Mouse (Mus musculus) intestine, embryonic 16.5 days (tissue): ENCODE results near the gene Tcf25. TPM values are rescaled to one million over a fixed set of nuclear protein-coding genes. Genes with fewer than 3 reads are reported as not detected.

Experiments used
- ATAC-seq: fragments of 200-750 bp; cut with Nextera tagmentation; 2 replicates; pipeline ENCODE4 v1.8.0; 2017; ENCODE audit warnings: moderate TSS enrichment, moderate library complexity
- H3K27ac ChIP-seq: fragments of 300-500 bp; sonication (generic); 2 replicates; pipeline ENCODE4 v1.5.1; 2014; ENCODE audit warnings: mild to moderate bottlenecking, low read length
- H3K27me3 ChIP-seq: fragments of 300-500 bp; sonication (generic); replicated peaks from 2 replicates; pipeline ENCODE4 v1.6.1; 2014; ENCODE audit warnings: low read length, control low read depth, mixed read lengths; ENCODE audit not compliant: control insufficient read depth, insufficient read depth
- H3K36me3 ChIP-seq: fragments of 300-500 bp; sonication (generic); 2 replicates; pipeline ENCODE4 v1.6.1; 2014; ENCODE audit warnings: low read length, control low read depth; ENCODE audit not compliant: control insufficient read depth, insufficient read depth
- H3K4me1 ChIP-seq: fragments of 300-500 bp; sonication (generic); 2 replicates; pipeline ENCODE4 v1.6.1; 2014; ENCODE audit warnings: low read length, control low read depth, mixed read lengths; ENCODE audit not compliant: control insufficient read depth, insufficient read depth
- H3K4me2 ChIP-seq: fragments of 300-500 bp; sonication (generic); 2 replicates; pipeline ENCODE4 v1.6.1; 2014; ENCODE audit warnings: low read depth, low read length, control low read depth
- H3K4me3 ChIP-seq: fragments of 300-500 bp; sonication (generic); 2 replicates; pipeline ENCODE4 v1.5.1; 2014; ENCODE audit warnings: mild to moderate bottlenecking, low read length
- H3K9ac ChIP-seq: fragments of 300-500 bp; sonication (generic); 2 replicates; pipeline ENCODE4 v1.6.1; 2014; ENCODE audit warnings: low read depth, low read length
- H3K9me3 ChIP-seq: fragments of 300-500 bp; sonication (generic); 2 replicates; pipeline ENCODE4 v1.6.1; 2016; ENCODE audit warnings: low read length, control low read depth; ENCODE audit not compliant: control insufficient read depth
- WGBS: fragments of 180-500 bp; shearing (Covaris S2); extraction: QIAGEN DNeasy Blood & Tissue Kit; methylation state at CpG from one replicate; pipeline ENCODE4 v1.1.7; 2014; 5-methylcytosine and 5-hydroxymethylcytosine counted together
- polyA plus RNA-seq: library from polyadenylated mRNA; unstranded; fragments of >200 nt; fragmentation: Nextera tagmentation; extraction: Ambion mirVana; gene quantifications from 2 replicates; pipeline ENCODE4 v1.2.1, GENCODE M21; 2015

The Tcf25 gene
- polyA plus RNA-seq, 1 experiment from 2014 or later: 161 TPM

DNA sequence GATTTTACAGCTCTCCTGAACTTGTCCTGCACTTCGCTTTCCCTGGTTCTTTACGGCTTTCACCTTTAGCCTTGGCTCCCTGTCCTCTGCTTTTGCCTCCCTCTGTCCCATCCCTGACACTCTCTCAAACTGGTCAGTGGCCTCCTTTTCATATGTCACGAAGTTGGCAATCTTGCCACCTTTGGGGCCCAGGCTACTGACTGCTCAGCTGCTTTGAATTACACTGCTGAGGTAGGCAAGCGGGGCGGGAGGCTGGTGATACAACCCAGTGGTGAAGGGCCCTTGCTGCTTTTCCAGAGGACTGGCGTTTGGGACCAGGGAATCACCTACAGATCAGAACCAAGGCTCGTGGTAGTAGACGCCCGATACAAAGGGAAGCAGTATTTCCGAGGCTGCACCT is 2.1 kb downstream of the Tcf25 start:
- Histone ChIP-seq H3K9ac (no peak overlapping the region), H3K4me3 (no peak overlapping the region), H3K27me3 (no peaks in the 10 kb centered on the region), H3K27ac (no peak overlapping the region), H3K9me3 (no peaks in the 10 kb centered on the region), H3K4me2 (no peak overlapping the region), H3K4me1 (peaks cover 12% of the 10 kb centered on the region), H3K36me3 (no peaks in the 10 kb centered on the region)
- WGBS: 84% methylated on average over 10 of the region's 10 CpGs
- ATAC-seq: no peak

- H3K36me3 ChIP-seq: no peaks in the 10 kb centered on the region
- no peak overlapping the region for H3K4me3 ChIP-seq
- H3K27me3 ChIP-seq: no peaks in the 10 kb centered on the region
- H3K4me2 ChIP-seq: no peak overlapping the region
- H3K27ac ChIP-seq: no peak overlapping the region
- ATAC-seq: no peak
- 78% methylated on average over 8 of the region's 8 CpGs for WGBS
- no peaks in the 10 kb centered on the region for H3K9me3 ChIP-seq
- peaks cover 12% of the 10 kb centered on the region for H3K4me1 ChIP-seq
- H3K9ac ChIP-seq: no peak overlapping the region
Measured at GRCm38 (mm10) chr8:123376106-123376505, 2.6 kb downstream of the Tcf25 start.

- no peak overlapping the region for H3K4me2 ChIP-seq
- no peak overlapping the region for H3K27ac ChIP-seq
- H3K36me3 ChIP-seq: peaks cover 15% of the 10 kb centered on the region
- no peaks in the 10 kb centered on the region for H3K4me1 ChIP-seq
- no peaks in the 10 kb centered on the region for H3K27me3 ChIP-seq
- no peak overlapping the region for H3K9ac ChIP-seq
- 91% methylated on average over 4 of the region's 4 CpGs for WGBS
- H3K4me3 ChIP-seq: no peak overlapping the region
- ATAC-seq: no peak
- no peaks in the 10 kb centered on the region for H3K9me3 ChIP-seq
Measured at GRCm38 (mm10) chr8:123381711-123382110, 8.2 kb downstream of the Tcf25 start.

GRCm38 (mm10) chr8:123382516-123382915 is 9.0 kb downstream of the Tcf25 start:
- H3K9me3 ChIP-seq: no peaks in the 10 kb centered on the region
- H3K4me1 ChIP-seq: no peaks in the 10 kb centered on the region
- peaks cover 16% of the 10 kb centered on the region for H3K36me3 ChIP-seq
- WGBS: 84% methylated on average over 8 of the region's 8 CpGs
- H3K27me3 ChIP-seq: no peaks in the 10 kb centered on the region
- no peak overlapping the region for H3K4me3 ChIP-seq
- H3K9ac ChIP-seq: no peak overlapping the region
- no peak for ATAC-seq
- H3K27ac ChIP-seq: no peak overlapping the region
- H3K4me2 ChIP-seq: no peak overlapping the region

- no peak overlapping the region for H3K9ac ChIP-seq
- H3K4me3 ChIP-seq: no peak overlapping the region
- H3K36me3 ChIP-seq: peaks cover 38% of the 10 kb centered on the region
- H3K9me3 ChIP-seq: no peaks in the 10 kb centered on the region
- 57% methylated on average over 9 of the region's 9 CpGs for WGBS
- H3K4me1 ChIP-seq: no peaks in the 10 kb centered on the region
- no peak overlapping the region for H3K27ac ChIP-seq
- no peak; the same call in 1 of the 2 replicates for ATAC-seq
- H3K27me3 ChIP-seq: no peaks in the 10 kb centered on the region
- H3K4me2 ChIP-seq: no peak overlapping the region
Measured at GRCm38 (mm10) chr8:123384883-123385540, 11.5 kb downstream of the Tcf25 start.

- WGBS: 85% methylated on average over 3 of the region's 3 CpGs
- ATAC-seq: no peak
- Histone ChIP-seq H3K27me3 (no peaks in the 10 kb centered on the region), H3K4me2 (no peak overlapping the region), H3K9me3 (no peaks in the 10 kb centered on the region), H3K36me3 (peaks cover 41% of the 10 kb centered on the region), H3K9ac (no peak overlapping the region), H3K4me3 (no peak overlapping the region), H3K4me1 (no peaks in the 10 kb centered on the region), H3K27ac (no peak overlapping the region)
Measured at GRCm38 (mm10) chr8:123387041-123387440, 13.5 kb downstream of the Tcf25 start.

- 90% methylated on average over 8 of the region's 8 CpGs for WGBS
- no peak for ATAC-seq
- H3K4me2 ChIP-seq: no peak overlapping the region
- no peak overlapping the region for H3K9ac ChIP-seq
- no peaks in the 10 kb centered on the region for H3K9me3 ChIP-seq
- H3K4me1 ChIP-seq: no peaks in the 10 kb centered on the region
- H3K27me3 ChIP-seq: no peaks in the 10 kb centered on the region
- no peak overlapping the region for H3K4me3 ChIP-seq
- peaks cover 41% of the 10 kb centered on the region for H3K36me3 ChIP-seq
- H3K27ac ChIP-seq: no peak overlapping the region
Measured at GRCm38 (mm10) chr8:123387801-123388200, 14.2 kb downstream of the Tcf25 start.

DNA sequence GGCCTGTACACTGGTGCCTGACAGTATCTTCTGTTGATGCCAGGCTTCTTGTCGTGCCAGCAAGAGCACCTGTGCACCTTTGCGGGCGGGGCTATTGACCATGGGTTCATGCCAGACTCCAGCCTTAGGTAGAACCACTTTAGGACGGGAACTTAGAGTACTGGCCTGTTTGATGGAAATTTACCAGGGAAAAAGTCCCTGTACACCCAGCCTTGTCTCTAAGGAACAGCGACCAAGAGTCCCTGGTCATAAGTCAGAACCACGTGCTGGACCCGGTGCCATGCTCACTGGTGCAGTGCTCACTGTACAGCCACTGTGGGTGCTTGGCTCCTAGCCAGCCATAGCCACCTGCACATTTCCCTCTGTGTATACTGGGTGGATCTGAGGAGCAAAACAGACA is 15.5 kb downstream of the Tcf25 start:
- 94% methylated on average over 7 of the region's 7 CpGs for WGBS
- ATAC-seq: no peak

DNA sequence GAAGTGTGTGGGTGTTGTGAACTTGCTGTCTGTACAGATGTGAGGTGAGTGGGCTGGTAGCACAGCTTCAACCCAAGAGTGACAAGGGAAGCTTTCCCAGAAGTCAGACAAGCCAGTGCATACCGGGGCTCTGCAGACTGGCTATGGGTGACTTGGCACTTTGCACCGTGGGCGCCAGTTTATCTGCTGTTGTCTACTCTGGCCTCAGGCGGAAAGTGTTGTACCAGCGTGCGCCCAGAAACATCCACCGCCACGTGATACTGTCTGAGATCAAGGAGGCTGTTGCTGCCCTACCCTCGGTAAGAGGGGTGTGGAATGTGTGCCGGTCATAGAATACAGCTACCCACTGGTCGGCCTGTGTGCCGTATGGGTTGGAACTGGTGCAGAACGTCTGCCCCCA is 24.8 kb downstream of the Tcf25 start:
- Histone ChIP-seq H3K9me3 (no peaks in the 10 kb centered on the region), H3K36me3 (peaks cover 23% of the 10 kb centered on the region), H3K4me1 (no peaks in the 10 kb centered on the region), H3K27ac (no peak overlapping the region), H3K4me3 (no peak overlapping the region), H3K4me2 (no peak overlapping the region), H3K27me3 (no peaks in the 10 kb centered on the region), H3K9ac (no peak overlapping the region)
- ATAC-seq: no peak
- WGBS: 93% methylated on average over 13 of the region's 13 CpGs

More for the DNA sequence above, 15.5 kb downstream of the Tcf25 start:
- H3K4me2 ChIP-seq: no peak overlapping the region
- no peaks in the 10 kb centered on the region for H3K4me1 ChIP-seq
- H3K9me3 ChIP-seq: no peaks in the 10 kb centered on the region
- no peak overlapping the region for H3K27ac ChIP-seq
- no peaks in the 10 kb centered on the region for H3K27me3 ChIP-seq
- H3K4me3 ChIP-seq: no peak overlapping the region
- no peak overlapping the region for H3K9ac ChIP-seq
- H3K36me3 ChIP-seq: peaks cover 38% of the 10 kb centered on the region

- Histone ChIP-seq H3K9ac (no peak overlapping the region), H3K27me3 (peaks cover under 1% of the 10 kb centered on the region; the same call in 1 of the 2 replicates), H3K4me3 (no peak overlapping the region), H3K4me2 (no peak overlapping the region), H3K4me1 (no peaks in the 10 kb centered on the region), H3K36me3 (peaks cover 11% of the 10 kb centered on the region), H3K27ac (no peak overlapping the region), H3K9me3 (no peaks in the 10 kb centered on the region)
- ATAC-seq: no peak
- WGBS: 87% methylated on average over 9 of the region's 9 CpGs
Measured at GRCm38 (mm10) chr8:123401936-123402335, 28.4 kb downstream of the Tcf25 start.
